Mouse (Mus musculus) adrenal gland, postnatal 14 days (tissue): ENCODE results near the gene Cdhr2. TPM values are rescaled to one million over a fixed set of nuclear protein-coding genes. Genes with fewer than 3 reads are reported as not detected.

ENCODE experiments used
- DNase-seq: peaks from one replicate; pipeline ENCODE4 v3.0.0; 2021; ENCODE audit warnings: mixed read lengths
- total RNA-seq: library from RNA; stranded (reverse); gene quantifications from 2 replicates; pipeline ENCODE4 v1.2.3, GENCODE M21; 2021

Cdhr2 gene
- total RNA-seq, 1 experiment from 2014 or later = 0.22 TPM

DNA sequence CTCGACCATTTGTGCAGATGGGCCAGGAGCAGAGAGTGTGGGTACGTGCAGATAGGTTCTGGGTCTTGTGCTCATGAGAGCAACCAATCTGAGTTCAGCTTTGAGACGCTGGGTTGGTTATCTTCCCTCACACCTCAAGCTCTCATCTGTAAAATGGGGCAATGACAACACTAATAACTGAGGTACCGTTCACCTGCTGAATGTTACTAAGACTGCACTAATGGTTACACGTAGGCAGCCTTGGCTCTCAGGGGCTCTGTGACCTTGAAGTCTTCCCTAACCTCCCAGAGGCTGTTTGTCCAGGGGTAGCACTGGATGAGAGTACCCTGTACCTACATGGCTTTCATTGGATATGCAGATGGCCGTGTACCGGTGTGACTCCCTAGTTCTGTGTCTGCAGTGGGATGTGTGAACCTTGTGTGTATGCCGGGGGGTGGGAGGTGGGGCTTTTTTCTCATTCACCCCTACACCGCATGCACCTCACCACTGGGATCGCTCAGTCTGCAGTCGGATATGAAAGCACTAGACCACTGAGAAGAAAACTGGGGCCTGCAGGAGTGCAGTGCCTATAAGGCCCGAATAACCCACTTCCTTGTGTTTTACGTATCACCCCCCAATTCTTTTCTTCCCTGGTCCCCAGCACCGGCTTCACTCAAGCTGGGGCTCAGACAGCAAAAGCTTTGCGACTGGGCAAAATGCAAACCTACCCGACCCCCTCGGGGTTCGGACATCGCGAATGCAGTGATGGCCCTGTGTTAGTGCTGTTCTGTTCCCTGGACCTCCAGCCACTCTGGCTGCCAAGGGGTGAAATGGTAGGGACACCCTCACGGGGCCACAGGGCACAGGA is 8.3 kb upstream of the Cdhr2 start:
- DNase-seq = no peak

GRCm38 (mm10) chr13:54693558-54694347 is 7.5 kb upstream of the Cdhr2 start, which contains the start of gene Rnf44:
Gene Rnf44 (minus strand): TSS chr13:54693907.
- peak; percentile 100 for DNase-seq

GRCm38 (mm10) chr13:54694348-54695060 is 6.8 kb upstream of the Cdhr2 start:
- DNase-seq = peak; percentile 89

DNA sequence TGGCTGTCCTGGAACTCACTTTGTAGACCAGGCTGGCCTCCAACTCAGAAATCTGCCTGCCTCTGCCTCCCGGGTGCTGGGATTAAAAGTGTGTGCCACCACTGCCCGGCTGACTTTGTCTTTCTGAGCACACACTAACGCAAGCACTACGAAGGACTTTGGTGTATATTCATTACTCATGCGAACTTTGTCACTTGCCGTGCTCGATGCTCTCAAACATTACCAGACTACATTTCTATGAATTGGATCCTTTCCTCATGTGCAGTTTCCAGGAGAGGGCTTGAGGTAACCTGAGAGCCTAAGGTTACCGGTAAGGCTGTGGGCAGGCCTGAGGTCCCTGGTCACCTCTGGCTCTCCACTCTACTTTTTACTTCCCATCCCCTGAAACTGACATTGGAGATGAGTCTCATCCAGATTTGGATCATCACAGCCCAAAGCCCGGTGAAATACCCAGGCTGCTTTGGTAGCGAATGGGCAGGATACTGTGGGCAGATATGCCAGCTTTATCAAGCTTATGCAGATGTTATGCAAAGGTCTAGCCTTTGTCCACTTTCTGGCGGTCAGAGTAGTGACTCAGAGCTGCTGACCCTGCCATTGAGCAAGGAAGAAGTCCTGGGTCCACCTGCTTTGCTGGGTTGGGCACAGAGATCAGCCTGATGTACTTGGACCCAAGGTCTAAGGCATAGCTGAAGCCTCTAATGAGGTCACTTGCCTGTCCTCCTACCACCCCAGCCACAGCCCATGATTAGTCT is 5.6 kb upstream of the Cdhr2 start:
- DNase-seq = no peak

DNA sequence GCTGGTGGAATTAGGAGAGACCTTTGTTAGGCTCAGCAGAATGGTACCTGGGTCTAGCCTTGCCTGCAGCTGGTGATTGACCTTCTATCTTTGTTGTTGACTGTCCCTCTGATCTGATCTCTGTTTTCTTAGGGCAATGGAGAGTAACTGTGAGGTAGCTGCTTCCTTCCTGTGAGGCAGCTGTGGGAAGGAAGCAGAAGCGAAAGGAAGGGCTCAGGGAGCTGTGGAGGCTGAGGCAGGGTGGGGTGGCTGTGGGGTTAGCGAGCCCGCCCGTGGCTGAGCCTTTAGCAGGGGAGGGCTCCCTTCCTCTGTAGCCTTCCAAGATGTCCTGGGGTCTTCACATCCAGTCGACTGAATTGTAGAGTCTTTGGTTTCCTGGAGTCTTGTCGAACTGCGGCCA is 1.2 kb downstream of the Cdhr2 start:
- DNase-seq = no peak

GRCm38 (mm10) chr13:54704890-54705289 is 3.6 kb downstream of the Cdhr2 start:
- DNase-seq = no peak

- no peak for DNase-seq
These were observed 9.6 kb downstream of the Cdhr2 start for GRCm38 (mm10) chr13:54710866-54711265.

DNA sequence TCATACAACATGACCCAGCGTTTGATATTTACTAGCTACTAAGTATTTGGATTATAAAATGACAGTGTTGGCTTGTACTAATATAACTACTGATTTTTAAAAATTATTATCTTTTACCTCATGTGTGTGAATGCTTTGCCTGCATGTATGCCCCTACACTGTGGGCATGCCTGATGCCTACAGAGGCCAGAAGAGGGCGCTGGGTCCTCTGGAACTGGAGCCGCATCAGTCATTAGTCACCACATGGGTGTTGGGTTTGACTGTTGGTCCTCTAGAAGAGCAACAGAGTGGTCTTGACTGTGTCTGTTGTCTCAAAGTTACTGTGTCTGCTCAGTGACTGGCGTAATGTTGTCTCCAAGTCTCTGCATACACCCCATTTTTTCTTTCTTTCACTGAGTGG is 13.1 kb downstream of the Cdhr2 start:
- no peak for DNase-seq

GRCm38 (mm10) chr13:54714996-54715395 is 13.7 kb downstream of the Cdhr2 start:
- peak; percentile 39 for DNase-seq

GRCm38 (mm10) chr13:54716916-54717315 is 15.7 kb downstream of the Cdhr2 start:
- peak; percentile 66 for DNase-seq

DNA sequence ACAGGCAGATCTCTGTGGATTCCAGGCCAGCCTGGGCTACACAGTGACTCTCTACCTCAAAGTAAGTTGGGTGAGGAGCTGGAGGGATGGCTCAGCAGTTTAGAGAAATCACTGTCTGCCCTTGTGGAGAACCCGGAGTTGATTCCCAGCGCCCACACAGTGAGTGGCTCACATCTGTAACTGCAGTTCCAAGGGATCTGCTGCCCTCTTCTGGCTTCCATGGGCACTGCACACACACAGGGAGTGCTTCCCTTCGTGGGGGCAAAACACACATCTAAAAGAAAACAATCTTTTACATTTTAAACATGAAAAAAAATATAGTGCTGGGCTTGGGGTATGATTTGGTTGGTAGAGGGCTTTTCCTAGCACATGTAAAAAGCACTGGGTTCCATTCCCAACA is 21.9 kb downstream of the Cdhr2 start:
- DNase-seq = no peak

- peak; percentile 47 for DNase-seq
These were observed 24.9 kb downstream of the Cdhr2 start for GRCm38 (mm10) chr13:54726131-54726530.

GRCm38 (mm10) chr13:54736931-54737330 is 35.7 kb downstream of the Cdhr2 start:
- no peak for DNase-seq

DNA sequence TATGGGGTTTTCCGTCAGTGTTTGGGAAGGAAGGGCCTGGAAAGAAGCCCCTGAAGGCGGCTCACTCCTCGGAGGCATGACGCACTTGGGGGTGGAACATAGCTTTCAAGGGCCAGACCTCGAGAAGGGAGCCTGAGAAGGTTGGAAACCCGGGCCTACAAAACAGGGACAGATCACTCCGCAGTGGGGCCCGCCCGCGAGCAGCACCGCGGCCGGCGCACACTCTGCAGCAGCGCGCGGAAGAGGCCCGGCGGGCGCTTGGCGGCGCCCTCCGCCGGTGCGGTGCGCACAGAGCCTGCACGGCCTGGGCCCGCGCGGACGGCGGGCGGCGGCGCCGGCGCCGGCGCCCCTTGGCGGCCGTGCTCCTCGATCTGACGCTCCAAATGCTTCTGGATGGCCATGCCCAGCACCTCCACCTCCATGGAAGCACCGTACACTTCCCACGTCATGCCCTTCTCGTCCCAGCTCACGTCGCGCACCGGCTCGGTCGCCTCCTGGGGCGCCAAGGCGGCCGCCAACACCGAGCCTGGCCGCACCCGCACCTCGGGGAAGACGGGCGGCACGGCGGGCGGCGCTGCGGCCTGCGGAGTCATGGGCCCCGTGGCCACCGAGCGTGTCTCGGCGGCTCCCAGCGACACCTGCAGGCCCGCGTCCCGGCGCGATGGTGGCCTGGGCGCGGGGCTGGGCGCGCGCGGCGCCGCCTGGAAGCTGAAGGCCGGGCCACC is 36.4 kb downstream of the Cdhr2 start:
- peak; percentile 57 for DNase-seq

- peak; percentile 37 for DNase-seq
These were observed 36.9 kb downstream of the Cdhr2 start for GRCm38 (mm10) chr13:54738213-54738601.

GRCm38 (mm10) chr13:54746110-54746509 is 44.8 kb downstream of the Cdhr2 start:
- no peak for DNase-seq

GRCm38 (mm10) chr13:54746896-54747295 is 45.6 kb downstream of the Cdhr2 start:
- DNase-seq = no peak

- DNase-seq = no peak
These were observed 46.9 kb downstream of the Cdhr2 start for GRCm38 (mm10) chr13:54748190-54748589.

DNA sequence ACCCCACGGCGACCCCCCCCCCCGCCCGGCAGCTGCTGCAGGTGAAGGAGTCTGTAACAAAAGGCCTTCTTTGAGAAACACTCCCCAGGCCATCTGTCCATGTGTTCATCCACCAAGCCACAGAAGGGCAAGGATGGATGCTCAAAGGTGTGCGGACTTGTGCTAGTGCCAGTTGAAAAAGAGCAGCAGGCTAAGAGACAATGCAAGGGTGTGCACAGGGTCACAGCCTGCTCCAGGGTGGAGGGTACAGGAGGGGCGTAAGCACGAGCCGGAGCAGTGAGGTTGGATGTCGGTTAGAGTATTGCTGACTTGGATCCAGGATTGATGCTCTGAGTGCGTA is 47.4 kb downstream of the Cdhr2 start:
- DNase-seq = no peak

- DNase-seq = peak; percentile 73
These were observed 48.0 kb downstream of the Cdhr2 start for GRCm38 (mm10) chr13:54749061-54749863.
